18 mouse cellular contexts compared by ENCODE assay signal in the genomic region with DNA sequence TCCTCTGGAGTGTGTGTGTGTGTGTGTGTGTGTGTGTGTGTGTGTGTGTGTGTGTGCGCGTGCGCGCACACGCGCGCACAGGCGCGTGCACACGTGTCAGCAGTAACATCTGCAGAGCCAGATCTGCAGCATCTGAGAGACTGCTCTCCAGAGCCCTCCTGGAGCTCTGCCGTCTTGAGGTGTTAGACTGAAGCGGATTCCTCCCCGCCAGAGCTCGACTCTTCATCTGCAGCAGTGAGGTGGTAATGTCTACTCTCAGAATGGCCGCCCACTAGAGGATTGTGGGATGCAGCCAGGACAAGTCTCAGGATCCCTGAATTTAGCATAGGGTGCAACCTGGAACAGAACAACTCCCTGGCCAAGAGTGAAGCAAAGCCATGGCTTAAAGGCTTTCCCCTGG. TPM values are rescaled to one million over a fixed set of nuclear protein-coding genes. Genes with fewer than 3 reads are reported as not detected.
"Had no signal": no experiment of that assay in that cellular context is flagged by ENCODE, and none has a peak within 500 bp of the region (broad histone marks: within the 10 kb centered on the region; RNA-seq: fewer than 3 reads in every experiment).

No protein-coding gene starts in this region.

- DNase-seq: liver, postnatal 0 days; lung, adult 2 months; lung, postnatal 14 days; lung, postnatal 36 days; midbrain, embryonic 14.5 days; right cerebral cortex, postnatal 14 days; thymus, adult 18-20 months; thymus, postnatal 14 days; thymus, postnatal 36 days had no signal

- H3K36me3 ChIP-seq: liver, embryonic 15.5 days; lung, embryonic 15.5 days; midbrain, embryonic 12.5 days; neural tube, embryonic 12.5 days had no signal

- H3K27me3 ChIP-seq: liver, embryonic 15.5 days; lung, embryonic 15.5 days; megakaryocyte, embryonic 14.5 days; midbrain, embryonic 12.5 days; neural tube, embryonic 12.5 days had no signal

- H3K9me3 ChIP-seq: liver, embryonic 15.5 days; lung, embryonic 15.5 days; midbrain, embryonic 12.5 days; neural tube, embryonic 12.5 days had no signal

- H3K4me3 ChIP-seq: liver, embryonic 15.5 days; lung, embryonic 15.5 days; megakaryocyte, embryonic 14.5 days; midbrain, embryonic 12.5 days; neural tube, embryonic 12.5 days had no signal

- H3K4me1 ChIP-seq: liver, embryonic 15.5 days; lung, embryonic 15.5 days; neural tube, embryonic 12.5 days had no signal

- H3K27ac ChIP-seq: liver, embryonic 15.5 days; lung, embryonic 15.5 days; macrophage; midbrain, embryonic 12.5 days; neural tube, embryonic 12.5 days had no signal

RNA-seq across cellular contexts. Expression of gene Kcnf1, which starts 19.1 kb away (rescaled TPM):
- total RNA-seq: megakaryocyte progenitor cell, adult 5-6 weeks; monocyte, adult 5-6 weeks; neutrophil, adult 5-6 weeks had no signal
